Mouse (Mus musculus) heart, embryonic 16.5 days (tissue): Measurements from ENCODE around the gene Edil3. TPM values are rescaled to one million over a fixed set of nuclear protein-coding genes. Genes with fewer than 3 reads are reported as not detected.
A peak's percentile ranks its signal among the peaks of the same experiment; 100 is the strongest.

ENCODE experiments used
- ATAC-seq: fragments of 200-750 bp; cut with Nextera tagmentation; replicated peaks from 2 replicates; pipeline ENCODE4 v1.8.0; 2017; ENCODE audit warnings: moderate number of reproducible peaks; ENCODE audit not compliant: insufficient read depth, low FRiP score; ENCODE audit errors: extremely low read depth
- H3K27ac ChIP-seq: fragments of 300-500 bp; sonication (generic); 2 replicates; pipeline ENCODE4 v1.5.1; 2014; ENCODE audit warnings: mild to moderate bottlenecking, low read length, control low read depth, moderate library complexity
- H3K27me3 ChIP-seq: fragments of 300-500 bp; sonication (generic); 2 replicates; pipeline ENCODE4 v1.6.1; 2014; ENCODE audit warnings: low read length, mixed read lengths; ENCODE audit not compliant: control insufficient read depth, insufficient read depth
- H3K36me3 ChIP-seq: fragments of 300-500 bp; sonication (generic); 2 replicates; pipeline ENCODE4 v1.6.1; 2014; ENCODE audit not compliant: control insufficient read depth, insufficient read depth
- H3K4me1 ChIP-seq: fragments of 300-500 bp; sonication (generic); 2 replicates; pipeline ENCODE4 v1.6.1; 2014; ENCODE audit warnings: low read length, mixed read lengths; ENCODE audit not compliant: control insufficient read depth, insufficient read depth
- H3K4me2 ChIP-seq: fragments of 300-500 bp; sonication (generic); 2 replicates; pipeline ENCODE4 v1.6.1; 2014; ENCODE audit warnings: low read depth, mild to moderate bottlenecking, control low read depth, low read length
- H3K4me3 ChIP-seq: fragments of 300-500 bp; sonication (generic); 2 replicates; pipeline ENCODE4 v1.5.1; 2014; ENCODE audit warnings: mild to moderate bottlenecking, control low read depth, low read length
- H3K9ac ChIP-seq: fragments of 300-500 bp; sonication (generic); 2 replicates; pipeline ENCODE4 v1.6.1; 2014; ENCODE audit warnings: low read length, control low read depth
- H3K9me3 ChIP-seq: fragments of 300-500 bp; sonication (generic); replicated peaks from 2 replicates; pipeline ENCODE4 v1.6.1; 2016; ENCODE audit warnings: low read length; ENCODE audit not compliant: control insufficient read depth
- WGBS: fragments of 180-500 bp; shearing (Covaris S2); extraction: QIAGEN DNeasy Blood & Tissue Kit; methylation state at CpG from one replicate; pipeline ENCODE4 v1.1.7; 2014; 5-methylcytosine and 5-hydroxymethylcytosine counted together
- polyA plus RNA-seq: library from polyadenylated mRNA; unstranded; fragments of >200 nt; fragmentation: Nextera tagmentation; extraction: Ambion mirVana; gene quantifications from 2 replicates; pipeline ENCODE4 v1.2.1, GENCODE M21; 2015

Edil3 gene
- 1.7 and 2.4 TPM in 2 replicates for polyA plus RNA-seq

DNA sequence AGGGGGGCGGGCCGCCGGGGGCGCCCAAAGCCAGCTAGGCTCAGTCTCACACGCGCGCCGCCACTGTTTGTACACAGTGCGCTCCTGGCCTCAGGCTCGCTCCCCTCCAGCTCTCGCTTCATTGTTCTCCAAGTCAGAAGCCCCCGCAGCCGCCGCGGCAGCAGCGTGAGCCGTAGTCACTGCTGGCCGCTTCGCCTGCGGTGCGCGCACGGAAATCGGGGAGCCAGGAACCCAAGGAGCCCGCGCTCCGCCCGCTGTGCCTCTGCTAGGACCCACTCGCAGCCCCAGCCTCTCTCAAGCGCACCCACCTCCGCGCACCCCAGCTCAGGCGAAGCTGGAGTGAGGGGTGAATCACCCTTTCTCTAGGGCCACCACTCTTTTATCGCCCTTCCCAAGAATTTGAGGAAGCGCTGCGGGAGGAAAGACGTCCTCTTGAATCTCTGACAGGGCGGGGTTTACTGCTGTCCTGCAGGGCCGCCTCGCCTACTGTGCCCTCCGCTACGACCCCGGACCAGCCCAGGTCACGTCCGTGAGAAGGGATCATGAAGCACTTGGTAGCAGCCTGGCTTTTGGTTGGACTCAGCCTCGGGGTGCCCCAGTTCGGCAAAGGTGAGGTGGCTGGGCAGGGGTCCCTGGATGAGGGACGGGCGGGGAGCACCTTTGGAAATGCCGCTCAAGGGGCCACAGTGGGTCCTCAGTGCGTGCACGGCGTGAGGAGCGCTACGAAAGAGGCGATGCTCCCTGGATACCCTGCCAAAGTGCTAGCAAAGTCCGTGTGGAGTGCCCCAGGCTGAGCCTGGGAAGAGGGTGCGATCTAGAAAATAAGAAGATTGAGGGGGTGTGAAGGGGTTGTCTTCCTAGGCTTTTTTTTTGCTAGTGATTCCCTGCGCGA is at the start of gene Edil3:
TSS of gene Edil3 (plus strand) at position 33 of the 892 bp plus-strand sequence.
- under 1% methylated on average over 53 of the region's 60 CpGs for WGBS
- H3K9me3 ChIP-seq: no peaks in the 10 kb centered on the region
- peaks cover 6% of the 10 kb centered on the region; the same call in 1 of the 2 replicates for H3K27me3 ChIP-seq
- peak within 1 kb of the TSS; percentile 81 for H3K9ac ChIP-seq
- H3K27ac ChIP-seq: no peak within 1 kb of the TSS
- peak; percentile 74 for ATAC-seq
- peaks cover 13% of the 10 kb centered on the region for H3K4me1 ChIP-seq
- no peaks in the 10 kb centered on the region for H3K36me3 ChIP-seq
- H3K4me2 ChIP-seq: peak within 1 kb of the TSS; percentile 99
- peak within 1 kb of the TSS; percentile 80 for H3K4me3 ChIP-seq

DNA sequence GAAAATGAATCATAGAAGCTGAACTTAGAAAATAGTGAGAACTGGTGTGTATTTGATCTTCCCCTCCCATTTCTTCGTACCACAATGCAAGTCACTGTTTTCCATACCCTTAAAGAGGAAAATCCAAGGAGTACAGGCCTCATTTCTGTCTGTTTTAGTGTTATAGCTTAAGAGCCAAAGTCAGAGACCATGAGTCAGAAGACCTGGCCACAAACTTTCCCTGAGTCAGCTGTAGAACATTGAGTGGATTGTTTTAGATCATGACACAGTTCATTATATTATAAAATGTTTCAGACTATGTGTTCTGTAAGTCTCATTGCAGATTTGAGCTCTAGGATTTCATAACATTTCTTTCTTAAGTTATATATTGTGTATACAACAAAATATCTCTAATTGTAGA is 22.1 kb upstream of the Edil3 start:
- Histone ChIP-seq H3K27me3 (no peaks in the 10 kb centered on the region), H3K9ac (no peak overlapping the region), H3K9me3 (no peaks in the 10 kb centered on the region), H3K4me3 (no peak overlapping the region), H3K27ac (no peak overlapping the region), H3K4me1 (no peaks in the 10 kb centered on the region), H3K36me3 (no peaks in the 10 kb centered on the region), H3K4me2 (no peak overlapping the region)
- no peak for ATAC-seq
- WGBS: 79% methylated on average over 1 of the region's 1 CpGs

DNA sequence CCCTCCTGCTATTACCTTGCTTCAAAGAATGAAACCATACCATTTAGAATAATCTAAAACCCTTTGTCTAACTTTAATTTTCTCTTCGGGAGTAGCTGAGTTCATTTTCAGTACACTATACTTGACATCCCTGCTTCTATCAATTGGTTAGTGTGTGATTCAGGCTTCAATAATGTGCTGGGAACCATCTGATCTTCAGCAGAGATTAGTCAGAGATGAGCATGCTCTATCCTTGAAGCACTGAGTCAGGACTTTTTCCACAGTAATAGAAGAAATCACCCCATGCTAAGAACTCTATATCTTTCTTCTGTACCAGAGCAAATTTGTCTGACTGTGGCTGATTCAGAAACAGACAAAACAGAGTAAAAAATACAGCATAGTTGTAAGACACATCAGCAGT is 20.3 kb upstream of the Edil3 start:
- WGBS: 81% methylated on average over 1 of the region's 1 CpGs
- Histone ChIP-seq H3K4me3 (no peak overlapping the region), H3K9ac (no peak overlapping the region), H3K4me2 (no peak overlapping the region), H3K36me3 (no peaks in the 10 kb centered on the region), H3K27me3 (no peaks in the 10 kb centered on the region), H3K9me3 (no peaks in the 10 kb centered on the region), H3K4me1 (no peaks in the 10 kb centered on the region), H3K27ac (no peak overlapping the region)
- ATAC-seq: no peak

DNA sequence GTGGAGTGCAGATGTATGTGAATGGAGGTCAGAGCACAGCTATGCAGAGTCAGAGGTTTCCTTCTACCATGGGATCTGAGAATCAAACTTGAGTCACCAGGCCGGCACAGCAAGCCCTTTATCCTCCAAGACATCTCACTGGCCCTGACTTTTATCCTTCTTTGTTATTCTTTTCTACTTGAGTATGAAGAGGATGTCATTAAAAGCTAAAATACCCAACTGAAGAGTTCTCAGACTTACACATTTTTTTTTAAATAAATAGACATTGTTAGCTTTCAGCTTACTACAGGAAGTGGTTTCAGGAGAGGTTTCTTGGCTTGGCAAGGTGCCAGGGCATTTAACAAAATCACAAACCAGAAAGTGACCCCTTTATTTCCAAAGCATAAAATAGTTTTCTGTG is 15.4 kb upstream of the Edil3 start:
- Histone ChIP-seq H3K36me3 (no peaks in the 10 kb centered on the region), H3K27me3 (no peaks in the 10 kb centered on the region), H3K4me2 (no peak overlapping the region), H3K9ac (no peak overlapping the region), H3K4me1 (no peaks in the 10 kb centered on the region), H3K4me3 (no peak overlapping the region), H3K27ac (no peak overlapping the region), H3K9me3 (no peaks in the 10 kb centered on the region)
- ATAC-seq: no peak
- WGBS: 40% methylated on average over 1 of the region's 1 CpGs

DNA sequence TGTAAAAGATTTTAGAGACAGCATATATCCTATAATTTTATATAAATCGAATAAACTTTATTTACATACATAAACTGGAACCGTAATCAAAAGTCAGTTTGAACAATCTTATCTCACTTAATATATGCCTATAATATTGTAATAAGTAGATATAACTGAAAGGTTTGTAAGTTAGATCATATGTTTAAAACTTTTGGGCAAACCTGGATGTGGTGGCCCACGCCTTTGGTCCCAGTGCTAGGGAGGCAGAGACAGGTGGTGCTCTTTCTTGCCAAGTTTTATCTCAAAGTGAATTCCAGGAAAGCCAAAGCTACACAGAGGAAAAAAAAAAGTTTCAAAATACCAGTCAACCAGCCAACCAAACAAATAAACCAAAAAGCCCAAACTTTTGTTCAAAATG is 15.0 kb upstream of the Edil3 start:
- no peak overlapping the region for H3K4me2 ChIP-seq
- no peak overlapping the region for H3K9ac ChIP-seq
- no peak for ATAC-seq
- no peak overlapping the region for H3K4me3 ChIP-seq
- no peaks in the 10 kb centered on the region for H3K27me3 ChIP-seq
- no peaks in the 10 kb centered on the region for H3K36me3 ChIP-seq
- no peaks in the 10 kb centered on the region for H3K9me3 ChIP-seq
- no peaks in the 10 kb centered on the region for H3K4me1 ChIP-seq
- H3K27ac ChIP-seq: no peak overlapping the region
- WGBS: 88% methylated on average over 3 of the region's 3 CpGs

DNA sequence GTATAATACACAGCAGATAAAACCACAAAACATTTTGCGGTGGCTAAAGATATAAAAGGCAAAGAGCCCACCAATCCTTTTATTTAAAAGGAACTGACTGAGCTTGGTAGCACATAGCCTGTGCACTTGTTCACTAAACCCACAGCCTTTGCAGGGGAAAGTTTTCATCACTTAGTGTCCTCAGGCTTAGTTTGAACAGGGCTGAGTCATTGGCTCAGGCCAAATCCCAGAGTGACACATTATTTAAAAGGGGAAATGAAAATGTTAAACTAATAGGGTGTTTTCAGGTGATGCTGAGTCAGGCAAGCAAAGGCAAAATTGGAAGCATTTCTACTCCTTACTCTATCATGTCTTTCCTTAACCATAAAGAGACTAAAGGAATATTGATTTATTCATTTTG is 11.2 kb upstream of the Edil3 start:
- no peaks in the 10 kb centered on the region for H3K9me3 ChIP-seq
- ATAC-seq: no peak

DNA sequence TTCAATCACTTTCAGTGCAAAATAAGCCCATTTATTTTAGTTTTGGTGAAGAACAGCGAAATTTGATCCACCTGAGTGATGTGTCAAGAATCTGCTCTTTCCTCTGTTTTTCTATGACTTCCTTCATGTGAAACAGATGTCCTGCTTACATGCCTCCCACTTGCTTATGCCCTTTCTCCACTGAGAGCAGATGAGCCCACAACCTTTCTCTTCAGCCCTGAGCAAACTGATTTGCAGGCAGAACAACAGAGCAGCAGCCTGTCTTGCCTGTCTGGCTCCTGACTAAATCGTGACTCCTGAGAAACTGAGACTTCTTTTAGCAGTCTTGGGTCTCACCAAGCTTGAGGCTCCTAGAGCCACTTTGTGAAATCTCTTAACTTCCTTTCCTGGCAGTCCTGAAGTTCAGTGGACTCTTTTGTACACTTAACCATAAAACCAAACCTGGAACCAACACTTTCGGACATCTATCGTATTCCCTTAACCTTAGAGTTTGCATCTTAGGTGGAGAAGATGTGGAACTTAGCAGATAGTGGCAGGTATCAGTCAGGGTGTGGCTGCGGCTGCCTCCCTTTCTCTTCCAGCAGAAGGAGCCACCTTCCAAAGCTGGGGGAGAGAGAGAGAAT is 475 bp upstream of the Edil3 start:
- Histone ChIP-seq H3K9me3 (no peaks in the 10 kb centered on the region), H3K4me2 (peak overlapping the region; percentile 99), H3K4me1 (peaks cover 13% of the 10 kb centered on the region), H3K27ac (no peak overlapping the region), H3K4me3 (peak overlapping the region; percentile 80), H3K27me3 (peaks cover 6% of the 10 kb centered on the region; the same call in 1 of the 2 replicates), H3K36me3 (no peaks in the 10 kb centered on the region), H3K9ac (no peak overlapping the region; the same call in 1 of the 2 replicates)
- 23% methylated on average over 5 of the region's 5 CpGs for WGBS
- no peak for ATAC-seq

More for the DNA sequence above, 11.2 kb upstream of the Edil3 start:
- H3K9ac ChIP-seq: no peak overlapping the region
- H3K4me2 ChIP-seq: no peak overlapping the region
- H3K4me3 ChIP-seq: no peak overlapping the region
- no peaks in the 10 kb centered on the region for H3K27me3 ChIP-seq
- no peak overlapping the region for H3K27ac ChIP-seq
- H3K36me3 ChIP-seq: no peaks in the 10 kb centered on the region
- WGBS: 89% methylated on average over 1 of the region's 1 CpGs
- no peaks in the 10 kb centered on the region for H3K4me1 ChIP-seq

DNA sequence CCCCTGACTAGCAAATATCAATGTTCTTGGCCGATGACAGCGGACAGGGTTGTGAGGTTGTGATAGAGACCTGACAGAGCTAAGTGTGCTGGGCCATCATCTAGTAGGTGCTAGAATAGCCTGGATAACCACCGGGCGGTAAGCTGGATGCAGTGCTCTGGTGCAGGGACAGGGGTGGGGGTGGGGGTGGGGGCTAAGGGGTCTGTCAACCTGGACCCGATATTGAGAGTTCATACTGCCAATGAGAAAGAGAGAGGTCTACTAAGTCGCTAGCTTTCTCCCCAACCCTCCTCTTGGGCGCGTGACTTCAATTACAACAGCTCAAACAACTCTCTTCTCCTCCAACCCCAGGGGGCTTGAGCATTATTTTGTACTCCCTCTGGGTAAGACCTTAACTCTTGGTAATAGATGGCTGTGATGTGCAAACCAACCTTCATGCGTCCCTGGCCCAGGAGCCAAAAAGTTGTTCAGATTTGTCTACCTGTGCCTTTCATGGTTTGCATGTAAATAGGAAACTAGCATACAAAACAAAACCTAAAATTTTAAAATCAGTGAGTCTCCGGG is 1.1 kb downstream of the Edil3 start:
- no peak overlapping the region for H3K27ac ChIP-seq
- no peaks in the 10 kb centered on the region for H3K9me3 ChIP-seq
- peaks cover 6% of the 10 kb centered on the region; the same call in 1 of the 2 replicates for H3K27me3 ChIP-seq
- peak overlapping the region; percentile 99 for H3K4me2 ChIP-seq
- ATAC-seq: no peak
- peaks cover 13% of the 10 kb centered on the region for H3K4me1 ChIP-seq
- peak overlapping the region; percentile 81 for H3K9ac ChIP-seq
- 14% methylated on average over 10 of the region's 10 CpGs for WGBS
- H3K36me3 ChIP-seq: no peaks in the 10 kb centered on the region
- H3K4me3 ChIP-seq: peak overlapping the region; percentile 80
